Mouse (Mus musculus) lung, adult 2 months (tissue): Measurements from ENCODE around the gene Pir.

ENCODE experiments used
- CTCF ChIP-seq: fragments of 200-500 bp; IDR thresholded peaks from 2 replicates; pipeline ENCODE4 v1.5.1; 2011; ENCODE audit warnings: mild to moderate bottlenecking, low read length, control low read depth; ENCODE audit not compliant: insufficient read depth
- POLR2A ChIP-seq: fragments of 200-500 bp; IDR thresholded peaks from 2 replicates; pipeline ENCODE4 v1.6.1; 2011; ENCODE audit warnings: low read depth, mild to moderate bottlenecking, control low read depth, low read length, borderline replicate concordance; ENCODE audit errors: extremely low read depth

DNA sequence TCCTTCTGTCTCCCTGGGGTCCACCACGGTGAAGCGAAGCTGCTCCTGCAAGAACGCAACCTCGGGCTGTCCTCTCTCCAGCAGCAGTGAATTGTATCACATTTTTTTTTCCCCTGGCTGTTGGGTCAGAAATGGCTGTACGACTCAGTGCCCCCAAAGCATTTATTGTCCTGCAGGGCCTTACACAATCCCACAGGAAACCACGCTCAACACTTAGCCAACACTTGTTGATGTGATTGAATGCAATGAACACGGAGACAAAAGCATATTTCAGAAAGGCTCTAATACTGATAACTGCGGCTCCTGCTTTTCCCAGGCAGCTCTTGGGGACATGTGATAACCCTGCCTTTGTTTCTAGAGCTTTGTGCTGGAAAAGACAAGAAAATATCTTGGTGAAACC is 11.1 kb upstream of the Pir start, which contains the start of gene Bmx:
- no peak for TF ChIP-seq POLR2A
- TF ChIP-seq CTCF, result no peak
